Mouse (Mus musculus): ENCODE data around the gene Stc2.

The Stc2 gene

GRCm38 (mm10) chr11:31369648-31370286 lies at the start of gene Stc2:
Gene Stc2 (minus strand): TSS chr11:31370074.
- DNase-seq (ENCODE audit: low spot score in 2 of 2) = no peak

GRCm38 (mm10) chr11:31417071-31417470 lies 47.2 kb upstream of the Stc2 start:
- no peak for DNase-seq (ENCODE audit: low spot score in 2 of 2)

- DNase-seq (ENCODE audit: low spot score in 2 of 2) = no peak
Observed at GRCm38 (mm10) chr11:31412376-31412775, 42.5 kb upstream of the Stc2 start.

- DNase-seq (ENCODE audit: low spot score in 2 of 2) = no peak
Observed at GRCm38 (mm10) chr11:31406736-31407135, 36.9 kb upstream of the Stc2 start.

- no peak for DNase-seq (ENCODE audit: low spot score in 2 of 2)
Observed at GRCm38 (mm10) chr11:31403080-31403479, 33.2 kb upstream of the Stc2 start.

GRCm38 (mm10) chr11:31398604-31399003 lies 28.7 kb upstream of the Stc2 start:
- no peak for DNase-seq (ENCODE audit: low spot score in 2 of 2)

- DNase-seq (ENCODE audit: low spot score in 2 of 2) = no peak
Observed at GRCm38 (mm10) chr11:31396638-31397417, 27.0 kb upstream of the Stc2 start.

GRCm38 (mm10) chr11:31394026-31394425 lies 24.2 kb upstream of the Stc2 start:
- DNase-seq (ENCODE audit: low spot score in 2 of 2) = no peak

GRCm38 (mm10) chr11:31392340-31392739 lies 22.5 kb upstream of the Stc2 start:
- DNase-seq (ENCODE audit: low spot score in 2 of 2) = no peak

- no peak for DNase-seq (ENCODE audit: low spot score in 2 of 2)
Observed at GRCm38 (mm10) chr11:31388890-31389289, 19.0 kb upstream of the Stc2 start.

- DNase-seq (ENCODE audit: low spot score in 2 of 2) = no peak
Observed at GRCm38 (mm10) chr11:31387526-31387925, 17.7 kb upstream of the Stc2 start.

- DNase-seq (ENCODE audit: low spot score in 2 of 2) = no peak
Observed at GRCm38 (mm10) chr11:31386571-31386970, 16.7 kb upstream of the Stc2 start.

GRCm38 (mm10) chr11:31383968-31384367 lies 14.1 kb upstream of the Stc2 start:
- DNase-seq (ENCODE audit: low spot score in 2 of 2) = no peak

- no peak for DNase-seq (ENCODE audit: low spot score in 2 of 2)
Observed at GRCm38 (mm10) chr11:31382145-31382544, 12.3 kb upstream of the Stc2 start.

GRCm38 (mm10) chr11:31373438-31373837 lies 3.6 kb upstream of the Stc2 start:
- DNase-seq (ENCODE audit: low spot score in 2 of 2) = no peak

GRCm38 (mm10) chr11:31372206-31372605 lies 2.3 kb upstream of the Stc2 start:
- no peak for DNase-seq (ENCODE audit: low spot score in 2 of 2)

- DNase-seq (ENCODE audit: low spot score in 2 of 2) = no peak
Observed at GRCm38 (mm10) chr11:31371256-31371838, 1.5 kb upstream of the Stc2 start.

GRCm38 (mm10) chr11:31370436-31371230 lies 759 bp upstream of the Stc2 start:
- DNase-seq (ENCODE audit: low spot score in 2 of 2) = no peak

GRCm38 (mm10) chr11:31368965-31369647 lies 768 bp downstream of the Stc2 start:
- DNase-seq (ENCODE audit: low spot score in 2 of 2) = no peak

GRCm38 (mm10) chr11:31368252-31368964 lies 1.5 kb downstream of the Stc2 start:
- no peak for DNase-seq (ENCODE audit: low spot score in 2 of 2)

- DNase-seq (ENCODE audit: low spot score in 2 of 2) = no peak
Observed at GRCm38 (mm10) chr11:31366827-31367226, 3.0 kb downstream of the Stc2 start.

Data from spleen, postnatal 36 days (tissue).